Mouse (Mus musculus) bone marrow macrophage, adult 2 months (primary cell): ENCODE results near the gene Eif2b5. TPM values are rescaled to one million over a fixed set of nuclear protein-coding genes. Genes with fewer than 3 reads are reported as not detected.

ENCODE experiments used
- H3K27ac ChIP-seq: 2 replicates; pipeline ENCODE4 v1.5.1; 2012; ENCODE audit warnings: low read depth, low read length; ENCODE audit not compliant: insufficient read depth
- H3K4me1 ChIP-seq: 2 replicates; pipeline ENCODE4 v1.6.1; 2012; ENCODE audit warnings: low read length; ENCODE audit not compliant: control insufficient read depth, insufficient read depth
- H3K4me3 ChIP-seq: 2 replicates; pipeline ENCODE4 v1.5.1; 2012; ENCODE audit warnings: mild to moderate bottlenecking, low read length, moderate library complexity; ENCODE audit not compliant: insufficient read depth
- CTCF ChIP-seq: IDR thresholded peaks from 2 replicates; pipeline ENCODE4 v1.5.1; 2012; ENCODE audit warnings: low read depth, mild to moderate bottlenecking, low read length, moderate library complexity
- POLR2A ChIP-seq: IDR thresholded peaks from 2 replicates; pipeline ENCODE4 v1.6.1; 2012; ENCODE audit warnings: mild to moderate bottlenecking, low read depth, low read length, borderline replicate concordance
- polyA plus RNA-seq: library from polyadenylated mRNA; stranded (reverse); fragments of >200 nt; gene quantifications from 2 replicates; pipeline ENCODE4 v1.2.4, GENCODE M21; 2012; ENCODE audit not compliant: missing spikeins, insufficient read depth, insufficient read length

Eif2b5 gene
- polyA plus RNA-seq, 1 experiment: 23.9 TPM

- Histone ChIP-seq H3K4me1 (peaks cover 29% of the 10 kb centered on the region), H3K27ac (peak within 1 kb of the TSS; percentile 96), H3K4me3 (peak within 1 kb of the TSS; percentile 74)
- TF ChIP-seq POLR2A: no peak
- no peak for TF ChIP-seq CTCF
Measured at GRCm38 (mm10) chr16:20535296-20536080, 36.9 kb downstream of the Eif2b5 start, which contains the start of gene Ap2m1. Ap2m1 (plus strand) TSS chr16:20535478.

DNA sequence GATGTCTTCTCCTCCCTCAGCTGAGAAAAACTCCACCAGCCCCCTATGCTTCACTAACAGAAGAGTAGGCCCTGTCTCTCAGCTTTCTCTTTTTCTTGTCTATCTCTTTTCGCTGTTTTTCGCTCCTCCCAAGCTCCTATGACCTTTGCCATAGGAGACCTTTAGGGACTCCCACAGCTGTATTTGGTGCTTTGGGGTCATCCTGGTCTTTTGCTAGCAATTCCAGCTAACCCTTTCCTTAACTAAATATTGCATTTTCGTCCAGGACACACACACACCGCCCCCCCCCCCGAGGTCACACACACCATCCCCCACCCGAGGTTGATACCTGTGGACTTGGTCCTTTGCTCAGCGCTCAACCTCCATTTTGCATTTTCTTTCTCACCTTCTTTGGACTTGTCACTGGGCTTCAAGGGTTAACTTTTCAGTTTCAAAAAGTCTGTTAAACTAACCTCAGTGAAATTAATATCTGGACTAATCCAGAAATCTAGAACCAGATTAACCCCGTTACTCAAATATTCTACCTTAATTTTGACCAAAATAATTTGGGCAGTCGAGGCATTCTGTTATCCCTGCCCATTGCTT lies 37.6 kb downstream of the Eif2b5 start:
- Histone ChIP-seq H3K4me3 (peak overlapping the region; percentile 74), H3K4me1 (peaks cover 36% of the 10 kb centered on the region), H3K27ac (peak overlapping the region; percentile 96)
- no peak for TF ChIP-seq CTCF
- no peak for TF ChIP-seq POLR2A

- H3K4me1 ChIP-seq: peaks cover 38% of the 10 kb centered on the region
- TF ChIP-seq CTCF (no peak), POLR2A (no peak)
- H3K4me3 ChIP-seq: peak overlapping the region; percentile 74
- H3K27ac ChIP-seq: peak overlapping the region; percentile 96
Measured at GRCm38 (mm10) chr16:20537071-20537471, 38.5 kb downstream of the Eif2b5 start.

- peaks cover 38% of the 10 kb centered on the region for H3K4me1 ChIP-seq
- H3K4me3 ChIP-seq: peak overlapping the region; percentile 74
- H3K27ac ChIP-seq: peak overlapping the region; percentile 96
- TF ChIP-seq POLR2A (no peak), CTCF (no peak)
Measured at GRCm38 (mm10) chr16:20537601-20538320, 39.1 kb downstream of the Eif2b5 start.

DNA sequence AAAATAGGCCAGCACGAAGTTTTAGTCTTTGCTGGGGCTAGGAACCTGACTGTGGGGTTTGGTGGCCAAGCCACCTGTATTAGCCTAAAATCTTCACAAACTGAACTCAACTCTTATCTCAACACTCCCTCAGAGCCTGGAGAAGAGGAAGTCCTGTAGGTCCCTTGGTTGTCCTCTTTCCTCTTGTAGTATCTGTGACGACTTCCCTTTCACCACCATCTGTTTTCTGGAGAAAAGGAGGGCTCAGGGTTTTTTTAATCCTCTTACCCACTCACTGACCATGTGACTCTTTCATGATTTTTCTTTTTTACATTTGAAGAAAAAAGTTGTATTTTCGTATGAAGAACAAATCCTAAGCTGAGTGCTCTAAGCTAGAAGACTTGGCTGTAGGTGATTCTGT lies 41.0 kb downstream of the Eif2b5 start:
- Histone ChIP-seq H3K27ac (peak overlapping the region; percentile 94), H3K4me1 (peaks cover 35% of the 10 kb centered on the region), H3K4me3 (no peak overlapping the region; the same call in 1 of the 2 replicates)
- no peak for TF ChIP-seq POLR2A
- TF ChIP-seq CTCF: no peak

DNA sequence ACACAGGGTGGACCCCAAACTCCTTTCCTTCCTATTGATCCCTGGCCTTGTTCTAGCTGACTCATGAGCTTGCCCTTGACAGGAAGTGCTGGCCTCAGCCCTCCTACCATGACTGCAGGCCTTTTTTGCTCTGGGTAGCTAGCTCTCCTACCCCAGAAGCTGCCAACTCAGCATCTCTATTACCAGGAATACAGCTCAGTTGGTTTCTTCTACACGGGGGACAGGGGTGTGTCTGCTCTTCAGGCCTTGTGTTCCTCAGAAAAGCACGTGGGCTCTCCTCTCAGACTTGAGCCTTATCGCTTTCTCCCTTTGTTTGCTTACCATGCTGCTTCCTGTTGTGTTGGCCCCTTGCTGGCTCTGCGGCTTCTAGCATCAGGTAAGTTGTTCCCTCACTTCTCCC lies 41.8 kb downstream of the Eif2b5 start:
- H3K4me1 ChIP-seq: peaks cover 35% of the 10 kb centered on the region
- TF ChIP-seq CTCF: no peak
- no peak for TF ChIP-seq POLR2A
- peak overlapping the region; percentile 94 for H3K27ac ChIP-seq
- peak overlapping the region; percentile 4 for H3K4me3 ChIP-seq

DNA sequence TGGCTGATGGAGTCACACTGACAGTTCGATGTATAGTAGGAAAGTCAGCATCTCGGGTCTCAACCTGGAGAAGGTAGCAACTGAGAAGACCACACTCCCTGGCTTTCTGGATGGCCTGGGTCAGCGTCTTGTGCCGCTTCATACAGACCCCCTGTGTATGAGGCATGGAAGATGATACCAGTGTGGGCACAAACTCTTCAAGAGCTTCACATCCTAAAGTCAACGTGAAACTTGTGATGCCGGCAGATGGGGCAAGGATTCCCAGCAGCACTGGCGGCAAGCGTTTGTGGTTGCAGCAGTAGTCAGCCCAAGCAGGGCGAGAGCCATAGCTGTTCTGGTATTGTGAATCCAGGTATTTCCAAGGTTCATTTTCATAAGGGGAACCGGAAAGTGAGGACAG lies 47.1 kb downstream of the Eif2b5 start:
- no peak overlapping the region for H3K4me3 ChIP-seq
- peaks cover 13% of the 10 kb centered on the region for H3K4me1 ChIP-seq
- TF ChIP-seq POLR2A (no peak), CTCF (no peak)
- H3K27ac ChIP-seq: no peak overlapping the region

DNA sequence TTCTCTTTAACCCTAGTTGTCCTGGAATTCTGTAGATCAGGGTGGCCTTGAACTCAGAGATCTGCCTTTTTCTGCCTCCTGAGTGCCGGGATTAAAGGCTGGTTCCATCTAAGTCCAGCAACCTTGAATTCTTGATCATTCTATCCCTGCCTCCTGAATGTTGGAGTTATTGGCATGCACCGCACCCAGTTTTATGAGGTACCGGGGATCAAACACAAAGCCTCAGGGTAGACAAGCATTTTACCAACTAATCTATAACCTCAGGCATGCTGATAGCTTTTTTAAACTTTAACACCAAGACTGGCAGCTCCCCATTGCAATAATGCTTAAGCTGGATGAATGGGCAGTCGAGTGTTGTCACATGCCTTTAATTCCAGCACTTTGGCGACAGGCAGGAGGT lies 48.8 kb downstream of the Eif2b5 start:
- TF ChIP-seq POLR2A: no peak
- no peak for TF ChIP-seq CTCF
- Histone ChIP-seq H3K4me1 (peaks cover 6% of the 10 kb centered on the region), H3K4me3 (peak overlapping the region; percentile 80), H3K27ac (no peak overlapping the region)

DNA sequence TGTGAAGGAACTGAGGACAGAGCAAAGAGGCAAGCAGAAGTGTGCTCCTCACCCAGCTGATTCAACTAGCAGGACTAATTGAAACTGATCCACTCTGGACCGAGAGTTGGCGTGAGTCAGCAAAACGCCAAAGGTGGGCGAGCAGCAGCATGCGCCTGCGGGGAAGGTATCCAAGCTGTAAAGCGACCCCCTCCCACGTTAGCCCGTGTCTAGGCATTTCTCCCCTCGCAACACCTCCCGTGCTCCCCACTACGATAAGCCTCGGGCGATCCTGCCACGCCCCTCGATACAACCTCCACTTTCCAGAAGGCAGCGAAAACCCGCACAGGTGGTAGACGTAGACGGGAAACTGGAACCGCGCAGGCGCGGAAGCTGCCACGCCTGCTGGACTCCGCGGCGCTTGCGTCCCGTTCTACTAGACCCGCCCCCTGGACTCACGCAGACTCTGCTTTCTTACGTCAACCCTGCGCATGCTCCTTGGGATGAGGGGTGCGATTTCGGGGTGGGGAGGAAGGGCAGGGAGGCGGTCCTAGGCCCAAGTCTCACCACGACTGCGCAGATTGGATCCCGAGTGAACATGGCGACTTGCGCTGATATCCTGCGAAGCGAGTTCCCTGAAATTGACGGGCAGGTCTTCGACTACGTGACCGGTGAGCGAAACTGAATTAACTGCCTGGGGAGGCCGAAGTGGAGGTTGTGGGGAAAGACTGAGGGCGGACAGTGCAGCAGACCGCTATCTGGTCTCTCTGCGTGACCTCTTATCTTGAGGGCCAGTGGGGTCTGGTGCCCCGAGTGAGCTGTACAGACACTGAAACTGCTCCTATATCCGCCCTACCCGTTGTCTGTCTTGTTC lies 49.7 kb downstream of the Eif2b5 start, which contains the start of gene Abcf3:
Abcf3 (plus strand) TSS at position 482 of the 853 bp plus-strand sequence.
- peak within 1 kb of the TSS; percentile 35 for H3K27ac ChIP-seq
- TF ChIP-seq POLR2A (0 out of 2 replicates have a peak, but pooled peaks have one; percentile 69), CTCF (no peak)
- H3K4me1 ChIP-seq: peaks cover 6% of the 10 kb centered on the region
- peak within 1 kb of the TSS; percentile 87 for H3K4me3 ChIP-seq
